Mouse (Mus musculus) neural tube, embryonic 10.5 days (tissue): Measurements from ENCODE around the gene Ybx1.

Source experiments
- DNase-seq: peaks from one replicate; pipeline ENCODE4 v3.0.0-alpha.2; 2017; ENCODE audit warnings: low spot score; ENCODE audit errors: extremely low spot score

Ybx1 gene

DNA sequence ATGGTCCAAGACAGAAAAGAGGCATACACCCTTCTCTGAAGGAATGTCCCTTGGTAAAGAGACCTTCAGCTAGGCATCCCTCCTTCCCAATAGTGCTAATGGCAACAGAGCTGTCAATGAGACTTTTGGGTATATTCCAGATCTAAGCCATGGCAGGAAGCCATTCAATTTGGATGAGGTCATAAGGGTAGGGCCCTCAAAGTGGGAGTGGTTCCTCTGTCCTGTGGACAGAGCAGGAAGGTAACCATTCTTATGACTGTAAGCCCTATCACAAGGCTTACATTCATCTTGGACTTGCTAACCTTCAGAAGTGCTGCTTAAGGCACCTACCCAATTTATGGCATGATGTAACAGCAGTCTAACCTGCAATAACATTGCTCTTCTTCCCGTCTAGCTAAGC is 19.8 kb downstream of the Ybx1 start:
- DNase-seq: no peak

DNA sequence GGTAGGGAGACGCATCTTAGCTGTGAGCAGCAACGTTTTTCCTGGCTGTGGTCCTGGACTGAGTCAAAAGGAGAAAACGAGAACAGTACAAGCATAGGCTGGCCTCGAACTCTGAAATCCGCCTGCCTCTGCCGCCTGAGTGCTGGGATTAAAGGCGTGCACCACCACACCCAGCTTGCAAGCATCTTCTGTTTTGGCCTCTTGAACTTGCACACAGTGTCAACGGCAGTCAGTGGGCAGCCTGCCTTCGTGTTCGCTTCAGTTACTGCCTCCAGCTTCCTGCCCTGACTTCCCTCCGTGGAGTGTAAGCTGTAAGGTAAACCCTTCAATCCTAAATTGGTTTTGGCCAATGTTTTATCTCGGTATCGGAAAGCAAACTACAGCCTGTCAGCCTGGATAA is 27.8 kb downstream of the Ybx1 start:
- DNase-seq: no peak

DNA sequence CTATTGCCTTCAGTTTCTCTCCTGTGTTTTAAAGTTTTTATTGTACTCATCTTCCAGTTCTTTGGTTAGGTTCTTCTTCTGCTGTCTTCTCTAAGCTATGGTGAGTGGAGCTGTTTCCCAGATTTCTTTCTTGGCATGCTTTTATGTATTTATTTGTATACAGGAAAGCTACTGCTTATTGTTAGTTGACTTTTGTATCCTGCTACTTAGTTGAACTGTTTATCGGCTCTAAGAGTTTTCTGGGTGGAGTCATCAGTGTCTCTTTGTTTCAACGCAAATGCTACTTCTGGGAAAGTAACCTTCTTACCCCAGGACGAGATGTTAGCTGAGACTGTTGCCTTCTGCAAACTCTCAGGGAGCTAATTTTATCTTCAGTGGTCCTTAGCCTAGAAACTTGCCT is 30.9 kb downstream of the Ybx1 start:
- DNase-seq: no peak

DNA sequence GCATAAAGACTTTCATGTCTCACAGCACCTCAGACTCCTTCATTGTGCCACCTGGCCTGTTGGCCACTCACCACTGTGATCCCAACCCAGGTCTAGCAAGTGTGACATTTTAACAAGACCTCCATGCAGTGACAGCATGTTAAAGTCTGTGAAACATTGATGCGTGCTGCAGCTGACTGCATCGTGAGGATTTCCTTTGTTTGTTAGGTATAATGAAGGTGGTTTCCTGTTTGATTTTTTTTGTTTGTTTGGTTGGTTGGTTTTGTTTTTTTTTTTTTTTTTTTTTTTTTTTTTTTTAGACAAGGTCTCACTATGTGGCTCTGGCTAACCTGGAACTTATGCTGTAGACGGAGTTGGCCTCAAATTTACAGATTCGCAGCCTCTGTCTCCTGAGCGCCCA is 31.9 kb downstream of the Ybx1 start:
- DNase-seq: no peak

DNA sequence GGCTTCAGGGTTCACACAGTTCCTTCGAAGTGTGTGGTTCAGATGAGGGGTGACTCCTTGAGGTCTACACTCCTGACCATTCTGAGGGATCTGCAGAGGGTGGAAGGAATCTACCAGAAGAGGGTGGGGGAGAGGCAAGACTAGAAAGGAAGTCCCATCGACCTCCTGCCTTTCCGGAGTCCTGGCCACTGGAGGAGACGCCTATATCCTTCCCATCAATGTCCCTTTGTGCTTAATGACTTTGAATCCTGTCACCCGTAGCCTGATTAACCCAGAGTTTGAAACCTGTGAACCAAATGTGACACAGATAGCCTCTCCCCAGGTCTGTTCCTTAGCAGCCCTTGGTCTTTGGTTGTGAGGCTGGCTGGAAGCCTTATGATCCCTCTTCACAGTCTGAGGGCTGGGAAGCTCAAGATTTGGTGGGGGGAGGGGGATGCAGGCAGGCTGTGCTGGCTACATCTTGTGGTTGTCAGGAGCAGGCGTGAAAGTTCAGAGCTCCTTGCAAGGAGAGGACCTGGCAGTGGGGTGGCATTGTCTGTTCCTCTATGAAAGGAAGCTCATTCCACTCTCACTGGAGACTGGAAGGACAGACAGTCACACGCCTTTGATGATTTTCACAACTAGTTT is 33.2 kb downstream of the Ybx1 start:
- DNase-seq: no peak

DNA sequence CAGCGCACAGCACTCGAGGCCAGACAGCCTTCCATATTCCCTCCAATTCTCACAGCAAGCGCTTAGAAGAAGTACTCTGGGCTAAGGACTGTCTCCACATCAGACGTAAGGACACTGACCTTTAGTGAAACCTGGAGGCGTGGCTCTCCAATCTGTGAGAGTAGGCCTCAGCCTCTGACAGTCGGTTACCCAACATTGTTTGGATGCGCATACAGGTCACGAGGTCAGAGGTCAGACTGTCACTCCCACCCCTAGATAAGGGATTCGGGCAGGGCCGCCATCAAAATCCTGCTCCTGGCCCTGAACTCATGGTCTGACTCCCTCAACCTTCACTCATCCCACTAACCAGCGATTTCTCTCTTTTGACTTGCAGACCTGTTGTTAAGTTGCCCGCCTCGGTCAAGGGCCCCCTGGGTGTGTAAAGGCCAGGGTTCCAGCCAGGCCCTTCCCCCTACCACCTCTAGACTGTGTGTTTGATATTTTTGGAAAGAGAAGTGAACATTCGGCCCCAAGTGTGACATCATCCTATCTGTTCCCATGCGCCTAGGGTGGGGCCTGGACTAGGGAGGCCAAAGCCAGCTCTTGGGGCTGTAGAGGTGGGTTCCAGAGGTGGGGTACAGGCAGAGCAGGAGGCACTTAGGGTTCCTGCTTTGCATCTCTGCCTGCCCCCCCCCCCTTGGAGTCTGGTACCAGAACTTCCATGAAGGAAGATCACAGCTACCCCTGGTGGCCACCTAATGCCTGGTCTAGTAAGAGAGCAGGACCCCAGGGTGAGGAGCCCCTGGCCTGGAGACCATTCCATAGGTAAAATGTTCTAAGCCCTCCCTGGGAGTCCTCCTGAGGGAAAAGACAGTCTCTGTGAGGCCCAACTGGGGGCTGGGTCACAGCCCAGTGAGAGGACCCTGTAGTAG is 34.8 kb downstream of the Ybx1 start:
- DNase-seq: no peak

DNA sequence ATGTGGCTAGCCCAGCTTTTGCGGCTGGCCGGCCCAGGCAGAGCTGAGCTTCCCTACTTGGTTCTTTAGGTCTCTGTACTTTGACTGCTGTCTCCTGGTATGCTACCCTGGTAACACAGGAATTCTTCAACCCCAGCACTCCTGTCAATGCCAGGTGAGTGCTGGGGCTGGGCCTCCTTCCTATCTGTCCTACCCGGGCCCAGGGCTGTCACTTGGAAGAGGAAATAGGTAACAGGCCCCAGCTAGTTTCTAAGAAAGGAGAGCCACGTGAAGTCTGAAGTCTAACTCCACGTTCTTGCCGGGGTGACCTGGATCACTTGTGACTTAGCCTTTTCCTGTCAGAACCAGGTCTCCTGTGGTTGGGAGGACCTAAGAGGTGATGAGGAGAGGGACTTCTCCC is 37.3 kb downstream of the Ybx1 start:
- no peak for DNase-seq

DNA sequence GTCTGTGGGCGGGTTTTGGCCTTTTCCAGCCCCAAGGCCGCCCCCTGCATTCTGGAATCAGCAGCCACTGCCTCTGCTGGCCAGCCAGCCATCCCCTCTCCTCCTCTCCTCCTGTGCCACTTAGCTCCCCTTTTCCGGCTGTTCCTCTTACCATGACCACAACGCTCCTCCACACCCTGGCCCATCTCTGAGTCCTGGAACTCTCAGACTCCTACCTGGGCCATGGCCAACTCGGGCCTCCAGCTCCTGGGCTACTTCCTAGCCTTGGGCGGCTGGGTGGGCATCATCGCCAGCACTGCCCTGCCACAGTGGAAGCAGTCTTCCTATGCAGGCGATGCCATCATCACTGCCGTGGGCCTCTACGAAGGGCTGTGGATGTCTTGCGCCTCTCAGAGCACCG is 39.1 kb downstream of the Ybx1 start, which contains the start of gene Cldn19:
TSS of gene Cldn19 (plus strand) at position 64 of the 400 bp plus-strand sequence.
- DNase-seq: no peak

DNA sequence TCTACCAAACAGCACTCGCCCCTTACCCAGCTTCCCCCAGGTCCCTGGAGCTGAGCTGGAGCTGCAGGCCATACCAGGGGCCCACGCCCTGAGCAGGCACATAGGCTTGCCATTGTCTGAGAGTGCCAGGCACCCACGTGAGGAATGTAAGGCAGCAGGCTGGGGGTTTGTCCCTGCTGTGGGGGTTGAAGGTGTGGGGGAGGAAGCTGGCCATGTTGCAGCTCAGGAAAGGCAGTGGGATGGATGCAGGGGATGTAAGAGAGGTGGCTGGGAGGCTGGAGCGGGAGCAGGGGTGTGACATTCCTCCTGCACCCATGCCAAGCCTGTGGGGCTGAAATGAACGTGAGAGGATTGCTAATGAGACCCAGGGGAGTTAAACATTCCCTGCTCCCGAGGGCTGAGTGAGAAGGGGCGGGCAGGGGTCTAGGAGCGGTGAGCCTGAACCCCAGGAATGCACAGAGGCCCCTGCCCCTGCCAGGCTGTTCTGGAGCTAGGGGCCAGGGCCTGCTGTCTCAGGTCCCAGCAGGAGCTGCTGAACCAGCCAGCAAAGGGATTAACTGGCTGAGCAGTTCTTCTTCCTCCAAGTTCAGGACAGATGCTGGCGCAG is 40.3 kb downstream of the Ybx1 start:
- no peak for DNase-seq

DNA sequence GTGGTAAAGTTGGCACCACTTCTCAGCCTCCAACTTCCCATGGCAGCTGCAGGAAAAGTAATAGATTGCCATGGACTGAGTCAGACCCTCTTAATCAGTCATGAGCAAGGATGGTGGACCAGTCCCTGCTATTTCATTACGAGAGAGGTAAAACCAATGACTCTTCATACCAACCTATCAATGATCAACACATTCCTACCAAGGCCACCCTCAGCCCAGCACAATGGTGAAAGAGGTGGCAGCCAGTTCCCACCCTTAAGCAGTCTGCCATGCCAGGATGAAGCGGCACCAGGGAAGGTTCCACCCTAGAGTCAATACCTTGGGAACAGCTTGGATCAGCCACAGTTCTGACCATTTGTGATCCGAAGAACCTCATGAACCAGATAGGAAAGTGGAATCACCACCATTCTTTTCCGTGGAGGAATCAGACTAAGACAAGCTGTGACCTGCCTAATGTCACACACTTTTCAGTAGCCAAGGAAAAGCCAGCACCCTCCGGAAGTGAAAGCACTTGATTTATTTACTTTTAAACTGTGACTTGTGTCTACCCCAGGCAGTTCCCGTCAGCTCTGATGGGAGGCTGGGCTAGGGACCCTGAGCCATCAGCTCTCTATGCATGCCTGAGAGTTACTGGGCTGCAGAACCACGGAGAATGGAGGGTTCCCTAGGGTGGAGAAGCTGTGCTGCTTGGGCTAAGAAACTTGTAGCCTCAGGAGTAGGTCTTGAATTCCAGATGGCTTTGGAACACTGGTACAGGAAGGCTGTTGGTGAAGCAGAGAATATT is 42.2 kb downstream of the Ybx1 start:
- no peak for DNase-seq

DNA sequence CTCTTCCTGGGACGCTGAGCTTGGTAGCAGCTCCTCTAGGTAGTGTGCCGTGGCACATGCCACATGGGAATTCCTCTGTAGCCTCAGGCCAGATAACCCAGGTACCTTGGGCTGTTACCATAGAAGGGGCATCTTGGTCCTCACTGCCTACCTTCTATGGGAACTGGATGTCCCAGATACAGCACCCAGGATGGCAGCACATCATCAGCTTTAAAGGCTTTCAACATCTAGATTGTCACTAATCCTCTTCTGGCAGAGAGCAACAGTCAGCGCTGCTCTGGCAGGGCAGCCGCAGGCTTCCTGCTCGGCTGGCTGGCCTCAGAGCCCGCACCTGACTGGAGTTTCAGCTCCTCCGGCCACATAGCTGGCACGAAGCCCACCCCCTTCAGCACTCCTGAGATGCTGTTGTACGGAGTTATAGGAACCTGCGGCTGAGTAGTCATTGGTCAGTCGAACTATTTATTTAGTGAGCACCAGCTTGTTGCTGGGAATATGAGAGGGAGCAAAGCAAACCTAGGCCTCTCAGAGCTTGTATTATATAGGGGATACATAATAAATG is 45.9 kb downstream of the Ybx1 start:
- DNase-seq: no peak

DNA sequence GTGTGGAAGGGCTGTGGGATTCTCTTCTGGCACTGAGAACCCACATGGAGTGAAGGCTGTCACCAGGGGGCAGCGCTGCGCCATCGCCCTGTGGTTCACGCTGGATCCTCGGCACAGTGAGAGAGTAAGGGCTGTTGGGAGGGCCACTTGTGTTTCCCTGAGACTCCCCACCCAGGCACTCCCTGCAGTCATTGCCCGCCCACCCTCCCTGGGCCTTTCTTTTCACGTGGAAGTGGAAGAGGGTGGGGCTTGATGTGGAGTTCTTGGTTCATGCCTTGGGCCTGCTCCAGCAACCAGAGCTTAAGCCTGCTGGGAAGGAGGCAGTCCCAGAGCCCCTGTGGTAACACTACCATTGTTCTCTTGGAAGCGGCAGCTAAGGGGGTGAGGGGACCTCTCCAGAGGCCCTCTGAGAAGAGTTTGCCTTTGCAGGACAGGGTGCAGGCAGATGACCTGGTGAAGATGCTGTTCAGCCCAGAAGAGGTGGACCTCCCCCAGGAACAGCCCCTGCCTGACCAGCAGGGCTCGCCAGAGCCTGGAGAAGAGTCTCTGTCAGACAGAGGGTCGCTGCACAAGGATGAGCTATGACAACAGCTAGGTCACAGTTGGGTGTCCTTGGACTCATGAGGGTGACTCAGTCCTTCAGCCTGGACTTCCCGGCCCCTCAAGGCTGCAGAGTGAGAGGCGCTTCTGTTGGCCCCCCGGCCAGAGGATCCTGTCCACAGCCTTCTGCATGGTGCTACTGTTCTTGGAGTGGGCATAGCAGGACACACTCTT is 46.8 kb downstream of the Ybx1 start:
- DNase-seq: peak; percentile 59

DNA sequence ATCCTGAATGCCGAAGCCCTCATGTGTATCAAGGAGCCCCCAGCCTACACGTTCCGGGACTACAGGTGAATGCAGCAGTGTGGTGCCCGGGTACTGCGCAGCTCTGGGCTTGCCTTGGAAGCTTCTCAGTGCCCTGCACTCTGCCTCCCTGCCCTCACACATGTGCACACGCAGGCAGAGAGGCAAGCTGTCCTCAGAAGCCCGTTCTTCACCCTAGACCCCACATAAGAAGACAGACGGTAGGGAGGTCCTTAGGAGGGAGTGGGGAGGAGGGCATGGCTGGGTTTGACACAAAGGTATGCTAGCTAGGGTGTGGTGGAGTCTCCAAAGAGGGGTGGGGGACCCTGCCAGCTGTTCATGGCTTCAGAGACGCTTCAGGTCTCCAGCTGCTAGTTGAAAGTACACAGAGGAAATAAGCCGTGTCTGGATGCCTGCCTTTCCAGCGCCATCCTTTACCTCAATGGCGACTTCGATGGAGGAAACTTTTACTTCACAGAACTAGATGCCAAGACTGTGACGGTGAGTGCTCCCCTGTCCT is 47.6 kb downstream of the Ybx1 start:
- no peak for DNase-seq

DNA sequence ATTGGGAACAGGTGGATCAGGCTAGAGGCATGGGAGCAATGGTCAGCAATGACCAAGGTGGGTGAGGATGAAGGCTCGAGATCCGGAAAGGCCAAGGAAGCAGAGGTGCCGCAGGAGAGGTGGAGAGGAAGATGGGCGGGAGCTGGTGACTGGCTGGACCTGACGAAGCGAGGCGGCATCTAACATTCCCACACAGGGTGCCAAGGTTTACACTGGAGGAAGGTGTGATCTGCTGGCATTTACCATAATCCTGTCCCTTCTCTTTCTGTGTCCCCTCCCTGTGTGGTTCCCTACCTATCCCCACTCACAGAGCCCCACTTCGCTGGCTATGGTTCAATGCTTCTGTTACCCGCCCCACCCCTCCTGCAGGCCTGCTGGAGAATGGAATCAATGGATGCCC is 48.4 kb downstream of the Ybx1 start:
- DNase-seq: no peak

DNA sequence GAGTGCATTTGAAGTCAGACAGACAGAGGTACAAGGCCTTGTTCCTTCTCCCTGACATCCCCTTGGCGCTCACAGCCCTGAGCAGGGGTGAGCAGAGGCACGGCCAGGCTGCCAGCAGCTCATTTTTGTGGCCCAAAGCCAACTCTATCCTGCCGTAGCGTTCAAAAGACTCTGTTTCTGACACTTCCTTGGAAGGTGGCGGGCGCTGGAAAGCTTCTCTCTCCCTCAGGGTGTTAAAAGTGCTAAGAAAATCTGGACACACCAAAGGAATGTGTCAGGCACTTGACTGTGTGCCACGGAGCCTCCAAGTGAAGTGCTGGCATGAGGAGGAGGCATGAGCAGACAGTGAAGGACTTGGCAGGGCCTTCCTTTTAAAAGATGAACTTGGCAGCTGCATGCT is 48.8 kb downstream of the Ybx1 start:
- no peak for DNase-seq

DNA sequence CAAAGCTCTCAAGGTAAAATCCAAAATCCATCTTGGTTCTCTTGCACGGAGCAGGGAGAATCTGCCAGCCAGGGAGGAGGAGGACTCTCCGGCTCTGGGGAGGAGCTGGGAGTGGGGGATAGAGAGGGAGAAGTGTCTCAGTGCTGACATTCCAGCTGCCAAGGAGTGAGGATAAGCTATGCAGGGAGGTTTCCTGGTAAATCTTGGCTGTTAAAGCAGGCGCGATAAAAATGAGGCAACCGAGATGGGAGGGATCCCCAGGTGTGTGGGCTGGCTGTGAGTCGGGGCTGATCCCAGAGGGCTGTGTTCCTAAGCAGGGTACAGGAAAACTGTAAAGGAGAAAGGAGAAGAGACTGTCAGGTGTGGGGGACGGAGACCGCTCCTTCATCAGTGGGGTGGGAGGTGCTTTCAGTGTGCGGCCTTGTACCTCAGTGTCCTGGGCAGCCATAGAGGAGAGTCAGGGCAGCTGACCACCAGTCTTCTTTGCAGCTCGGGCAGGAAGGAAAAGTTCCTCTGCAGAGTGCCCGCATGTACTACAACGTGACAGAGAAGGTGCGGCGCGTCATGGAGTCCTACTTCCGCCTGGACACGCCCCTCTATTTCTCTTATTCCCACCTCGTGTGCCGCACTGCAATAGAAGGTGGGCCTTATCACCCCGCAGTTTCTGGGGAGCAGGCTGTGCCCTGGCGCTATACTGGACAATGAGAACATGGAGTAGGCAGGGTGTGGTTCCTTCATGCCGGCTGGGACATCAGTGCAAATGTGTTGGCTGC is 49.8 kb downstream of the Ybx1 start:
- no peak for DNase-seq

DNA sequence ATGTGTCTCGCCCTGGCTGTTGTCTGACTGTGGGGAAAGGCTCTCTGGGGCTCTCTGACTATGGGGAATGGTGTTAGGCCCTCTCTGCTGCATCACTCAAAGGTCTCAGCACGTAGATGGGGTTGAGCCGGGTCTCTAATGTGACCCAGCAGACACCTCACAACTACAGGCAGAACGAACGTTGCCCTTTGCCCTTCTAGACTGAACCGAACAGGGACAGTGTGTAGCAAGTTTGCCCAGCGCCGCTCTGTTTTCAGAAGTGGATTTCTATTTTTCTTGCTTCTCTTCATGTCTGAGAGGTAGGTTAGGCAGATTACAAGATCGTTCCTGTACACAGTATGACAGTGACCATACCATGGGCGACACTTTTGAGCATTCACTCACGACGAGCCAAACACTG is 51.8 kb downstream of the Ybx1 start:
- no peak for DNase-seq

DNA sequence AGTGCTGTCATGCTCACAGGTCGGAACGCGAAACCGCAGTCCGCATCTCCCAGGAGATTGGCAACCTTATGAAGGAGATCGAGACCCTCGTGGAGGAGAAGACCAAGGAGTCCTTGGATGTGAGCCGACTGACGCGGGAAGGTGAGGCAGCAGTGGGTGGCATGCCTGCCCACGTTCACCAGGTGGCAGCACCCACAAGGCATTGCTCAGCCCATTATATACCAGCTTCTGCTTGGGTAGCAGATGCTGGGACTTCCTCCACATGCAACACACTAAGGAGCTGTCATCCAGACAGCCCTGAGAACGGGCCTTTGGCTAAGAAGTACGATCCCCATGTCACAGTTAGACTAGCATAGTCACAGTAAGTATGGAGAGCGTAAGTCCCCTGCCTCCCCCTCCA is 52.7 kb downstream of the Ybx1 start:
- no peak for DNase-seq

DNA sequence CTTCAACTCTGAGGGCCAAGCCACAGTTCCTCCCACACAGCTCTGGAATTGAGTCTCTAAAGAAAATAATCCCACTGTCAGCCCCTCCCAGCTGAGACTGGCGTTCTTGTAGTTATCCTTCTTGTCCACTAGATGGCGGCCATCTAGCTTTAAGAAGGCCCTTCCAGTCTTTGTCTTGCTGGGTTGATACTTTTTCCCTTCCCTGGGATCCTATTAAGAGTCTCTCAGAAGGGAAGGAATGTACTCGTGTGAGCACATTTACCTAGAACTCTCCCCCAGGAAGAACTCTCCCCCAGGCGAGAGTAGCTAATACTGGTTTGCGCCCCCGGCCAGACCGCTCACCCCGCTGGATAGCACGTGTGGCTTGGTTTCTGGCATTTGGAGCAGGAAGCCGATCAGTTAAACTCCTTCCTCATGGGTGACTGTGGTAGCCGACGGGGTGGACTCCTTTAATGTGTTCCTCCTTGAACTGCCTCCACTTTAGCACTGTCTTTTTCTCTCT is 55.2 kb downstream of the Ybx1 start:
- DNase-seq: peak; percentile 42
